19 mouse cellular contexts compared by ENCODE assay signal in the genomic region with DNA sequence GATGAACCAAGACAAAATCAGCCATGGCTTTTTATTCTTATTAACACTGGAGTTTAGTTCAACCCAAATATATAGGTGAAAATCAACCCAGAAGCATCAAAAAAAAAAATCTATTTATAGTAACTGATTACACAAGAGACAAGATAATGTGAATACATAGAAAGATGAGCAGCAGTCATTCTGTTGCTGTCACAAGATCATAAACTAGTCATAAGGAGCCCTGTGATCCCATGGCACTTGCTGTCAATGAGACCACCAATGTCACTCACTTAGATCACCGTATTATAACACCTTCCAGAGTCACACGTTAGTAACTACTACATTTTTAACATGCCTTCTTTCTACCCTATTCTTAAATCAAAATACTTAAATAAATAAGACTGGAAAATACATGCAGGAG.
DNase-seq lines count a peak whose midpoint lies in the region; ATAC-seq lines count a peak whose summit lies in the region.
"Had no signal": no experiment of that assay in that cellular context is flagged by ENCODE, and none has a peak within 500 bp of the region (broad histone marks: within the 10 kb centered on the region; RNA-seq: fewer than 3 reads in every experiment).

No protein-coding gene starts in this region.

- no peak overlapping the region for H3K4me2 ChIP-seq in midbrain, embryonic 11.5 days
- no peak overlapping the region for H3K4me2 ChIP-seq in midbrain, embryonic 15.5 days
- no peak overlapping the region for H3K4me2 ChIP-seq in midbrain, embryonic 13.5 days (replicated peaks)
- H3K4me2 ChIP-seq: embryonic facial prominence, embryonic 12.5 days; forebrain, embryonic 13.5 days; forebrain, embryonic 15.5 days had no signal

- no peak for ATAC-seq in midbrain, embryonic 11.5 days (ENCODE audit: low FRiP score)
- ATAC-seq in midbrain, embryonic 15.5 days (replicated peaks): peak; percentile 51; the same call in 1 of the 2 replicates
- ATAC-seq in midbrain, embryonic 13.5 days: no peak
- ATAC-seq: activated CD4-positive, CD25-positive, alpha-beta regulatory T cell, adult 4 months; CD4-positive, CD25-positive, alpha-beta regulatory T cell, adult 4 months; Patski had no signal

- H3K9ac ChIP-seq in midbrain, embryonic 11.5 days (ENCODE audit: low read length): no peak overlapping the region
- H3K9ac ChIP-seq in midbrain, embryonic 15.5 days: no peak overlapping the region
- no peak overlapping the region for H3K9ac ChIP-seq in midbrain, embryonic 13.5 days (replicated peaks)
- H3K9ac ChIP-seq: embryonic facial prominence, embryonic 12.5 days; forebrain, embryonic 13.5 days; forebrain, embryonic 15.5 days; forebrain, postnatal 0 days had no signal

- no peaks in the 10 kb centered on the region for H3K9me3 ChIP-seq in midbrain, embryonic 11.5 days (ENCODE audit: control insufficient read depth, low read length)
- no peaks in the 10 kb centered on the region for H3K9me3 ChIP-seq in midbrain, embryonic 10.5 days (replicated peaks)
- no peaks in the 10 kb centered on the region for H3K9me3 ChIP-seq in midbrain, embryonic 15.5 days
- H3K9me3 ChIP-seq in midbrain, embryonic 13.5 days: no peaks in the 10 kb centered on the region
- H3K9me3 ChIP-seq: embryonic facial prominence, embryonic 10.5 days; embryonic facial prominence, embryonic 12.5 days; forebrain, embryonic 13.5 days; forebrain, embryonic 15.5 days; G1E had no signal

- H3K36me3 ChIP-seq in midbrain, embryonic 11.5 days (ENCODE audit: control insufficient read depth, insufficient read depth, low read length): no peaks in the 10 kb centered on the region
- no peaks in the 10 kb centered on the region for H3K36me3 ChIP-seq in midbrain, embryonic 10.5 days
- no peaks in the 10 kb centered on the region for H3K36me3 ChIP-seq in midbrain, embryonic 15.5 days (replicated peaks)
- H3K36me3 ChIP-seq in midbrain, embryonic 13.5 days: no peaks in the 10 kb centered on the region
- H3K36me3 ChIP-seq: embryonic facial prominence, embryonic 12.5 days; forebrain, embryonic 15.5 days had no signal

- peak; percentile 73 for DNase-seq in midbrain, embryonic 11.5 days (ENCODE audit: low spot score, missing footprints)
- DNase-seq in midbrain, embryonic 10.5 days (ENCODE audit: low spot score): no peak
- no peak for DNase-seq in c-Kit-positive CD71-positive TER-119-positive erythroid progenitor cells, embryonic 14.5 days (ENCODE audit: low spot score)
- DNase-seq: adrenal gland, adult 8-10 months; B cell, adult 2 months; cerebellum, adult 11-12 months; cerebellum, adult 9-10 months had no signal

- 83% methylated on average over 2 of the region's 2 CpGs for WGBS in midbrain, embryonic 11.5 days
- WGBS in midbrain, embryonic 10.5 days: 94% methylated on average over 2 of the region's 2 CpGs
- WGBS in midbrain, embryonic 15.5 days: 57% methylated on average over 2 of the region's 2 CpGs
- WGBS in midbrain, embryonic 13.5 days: 73% methylated on average over 2 of the region's 2 CpGs

- no peak overlapping the region for H3K4me3 ChIP-seq in midbrain, embryonic 11.5 days (ENCODE audit: low read depth, low read length)
- H3K4me3 ChIP-seq in midbrain, embryonic 10.5 days: no peak overlapping the region
- H3K4me3 ChIP-seq in midbrain, embryonic 15.5 days: no peak overlapping the region
- no peak overlapping the region for H3K4me3 ChIP-seq in midbrain, embryonic 13.5 days (replicated peaks)
- H3K4me3 ChIP-seq: embryonic facial prominence, embryonic 10.5 days; embryonic facial prominence, embryonic 12.5 days; forebrain, embryonic 13.5 days; forebrain, embryonic 15.5 days had no signal

- H3K4me1 ChIP-seq in midbrain, embryonic 11.5 days (ENCODE audit: control insufficient read depth, insufficient read depth, low read length): no peaks in the 10 kb centered on the region
- no peaks in the 10 kb centered on the region for H3K4me1 ChIP-seq in midbrain, embryonic 10.5 days
- H3K4me1 ChIP-seq in midbrain, embryonic 15.5 days: peaks cover 11% of the 10 kb centered on the region
- peaks cover 14% of the 10 kb centered on the region for H3K4me1 ChIP-seq in midbrain, embryonic 13.5 days (replicated peaks)
- H3K4me1 ChIP-seq: embryonic facial prominence, embryonic 10.5 days; embryonic facial prominence, embryonic 12.5 days had no signal

- H3K27me3 ChIP-seq in midbrain, embryonic 11.5 days (ENCODE audit: control insufficient read depth, insufficient read depth, low read length): no peaks in the 10 kb centered on the region
- H3K27me3 ChIP-seq in midbrain, embryonic 10.5 days (ENCODE audit: low read depth, poor library complexity, severe bottlenecking): no peaks in the 10 kb centered on the region
- no peaks in the 10 kb centered on the region for H3K27me3 ChIP-seq in midbrain, embryonic 15.5 days (replicated peaks)
- no peaks in the 10 kb centered on the region for H3K27me3 ChIP-seq in midbrain, embryonic 13.5 days
- H3K27me3 ChIP-seq: CH12.LX; embryonic facial prominence, embryonic 12.5 days; forebrain, embryonic 13.5 days; forebrain, embryonic 15.5 days; Patski had no signal

- no peak overlapping the region for H3K27ac ChIP-seq in midbrain, embryonic 11.5 days (ENCODE audit: low read depth, low read length)
- no peak overlapping the region for H3K27ac ChIP-seq in midbrain, embryonic 10.5 days (replicated peaks)
- H3K27ac ChIP-seq in midbrain, embryonic 15.5 days: no peak overlapping the region
- no peak overlapping the region for H3K27ac ChIP-seq in midbrain, embryonic 13.5 days
- H3K27ac ChIP-seq: embryonic facial prominence, embryonic 10.5 days; embryonic facial prominence, embryonic 12.5 days; forebrain, embryonic 13.5 days; forebrain, embryonic 15.5 days had no signal
